Mouse (Mus musculus): ENCODE results near the gene 9430097D07Rik. TPM values are rescaled to one million over a fixed set of nuclear protein-coding genes. Genes with fewer than 3 reads are reported as not detected.

The 9430097D07Rik gene
- polyA plus RNA-seq, 2 experiments from 2014 or later: not detected

DNA sequence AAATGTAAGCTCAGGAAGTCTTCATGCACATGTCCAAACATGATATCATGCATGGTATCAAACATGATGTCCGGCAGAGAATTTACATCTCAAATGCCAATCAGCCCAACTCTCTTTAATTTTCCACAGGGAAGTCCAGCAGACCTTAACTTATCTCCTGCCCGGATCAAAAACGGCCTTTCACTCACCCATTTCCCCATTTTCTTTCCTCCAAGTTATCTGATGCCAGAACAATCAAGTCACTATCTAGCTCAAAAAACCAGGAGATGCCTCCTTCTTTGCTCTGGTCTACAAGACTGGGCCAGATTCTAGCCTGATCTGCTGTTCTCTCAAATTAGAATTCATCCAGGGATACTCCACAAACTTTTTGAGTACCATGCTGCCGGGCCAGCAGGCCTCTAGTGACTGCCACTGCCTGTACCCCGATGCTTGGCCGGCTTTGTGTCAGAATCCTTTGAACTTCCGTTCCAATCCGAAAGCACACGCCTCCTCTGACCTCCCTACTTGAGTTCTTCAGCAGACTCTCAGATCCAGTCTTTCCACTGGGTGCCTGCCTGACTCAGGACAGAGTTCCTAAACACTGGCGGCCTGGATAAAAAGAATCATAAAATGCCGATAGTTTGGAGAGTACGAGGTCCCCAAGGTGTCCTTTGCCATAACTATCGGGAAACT, 41.3 kb downstream of the 9430097D07Rik start:
- no peak for ATAC-seq

DNA sequence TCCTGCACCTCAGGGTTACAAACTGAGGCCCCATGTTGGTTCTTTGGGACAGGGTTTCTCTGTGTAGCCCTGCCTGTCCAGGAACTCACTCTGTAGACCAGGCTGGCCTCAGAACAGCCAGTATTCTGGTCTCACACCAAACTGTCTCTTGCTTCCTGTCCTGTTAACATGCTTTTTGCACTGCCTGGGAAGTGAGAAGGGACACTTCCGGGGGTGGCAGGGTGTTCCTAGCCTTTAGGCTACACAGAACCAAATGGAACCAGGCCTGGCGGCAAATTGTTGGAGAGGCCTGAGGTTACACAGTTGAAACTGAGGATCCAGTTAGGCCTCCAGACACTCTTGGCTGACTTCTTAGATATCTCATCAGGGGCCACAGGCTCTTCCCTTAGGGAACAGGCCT, 42.3 kb downstream of the 9430097D07Rik start:
- no peak for ATAC-seq

DNA sequence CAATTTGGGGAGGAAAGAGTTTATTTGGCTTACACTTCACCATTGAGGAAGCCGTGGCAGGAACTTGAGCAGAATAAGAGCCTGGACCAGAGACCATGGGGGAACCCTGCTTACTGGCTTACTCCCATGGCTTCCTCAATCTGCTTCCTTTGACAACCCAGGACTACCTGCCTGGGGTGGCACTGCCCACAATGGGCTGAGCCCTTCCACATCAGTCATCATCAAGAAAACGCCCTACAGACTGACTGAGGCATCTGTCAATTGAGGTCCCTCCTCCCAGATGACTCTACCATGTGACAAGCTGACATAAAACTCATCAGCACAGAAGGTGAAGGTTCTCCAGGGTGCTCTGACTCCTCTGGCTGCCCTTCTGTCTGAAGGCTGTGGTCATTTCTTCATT, 45.0 kb downstream of the 9430097D07Rik start:
- ATAC-seq: no peak

- ATAC-seq: no peak
Observed at GRCm38 (mm10) chr2:32528326-32528725, 47.2 kb downstream of the 9430097D07Rik start.

GRCm38 (mm10) chr2:32527468-32527966, 48.0 kb downstream of the 9430097D07Rik start:
- no peak for ATAC-seq

DNA sequence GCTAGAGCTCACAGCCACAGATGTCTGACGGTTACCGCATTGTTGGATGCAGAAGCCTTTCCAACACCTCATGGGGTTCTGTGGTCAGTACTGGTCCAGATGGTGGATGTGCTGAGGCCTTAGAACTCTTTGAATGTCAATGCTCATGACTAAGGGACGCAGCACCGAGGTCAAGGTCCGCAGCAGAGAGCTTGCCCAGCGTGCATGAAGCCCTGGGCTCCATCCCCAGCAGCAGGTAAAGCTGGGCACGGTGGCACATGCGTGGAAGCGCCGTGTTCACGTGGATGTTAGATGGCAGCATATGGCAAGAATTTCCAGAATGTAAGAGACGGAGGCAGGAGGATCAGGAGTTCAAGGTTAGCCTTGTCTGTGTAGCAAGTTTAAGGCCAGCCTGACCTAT, 49.7 kb downstream of the 9430097D07Rik start:
- no peak for ATAC-seq

GRCm38 (mm10) chr2:32524536-32525031, 50.9 kb downstream of the 9430097D07Rik start:
- ATAC-seq: no peak

Other genes starting within 250 kb of the 9430097D07Rik start
- gene Ciz1, start 223.4 kb downstream of the 9430097D07Rik start, polyA plus RNA-seq (2017; shearing (Covaris generic)): 100 to 1,000 TPM in 1 of 2 experiments, 10 to 100 TPM in 1; 58.7 to 103 TPM
- not detected for gene Dnm1, start 222.3 kb downstream of the 9430097D07Rik start, polyA plus RNA-seq (2017; shearing (Covaris generic))
- 10 to 100 TPM; 46.6 to 52.9 TPM for gene 1110008P14Rik, start 193.7 kb downstream of the 9430097D07Rik start, polyA plus RNA-seq (2017; shearing (Covaris generic))
- gene Lcn2, start 187.4 kb downstream of the 9430097D07Rik start, polyA plus RNA-seq (2017; shearing (Covaris generic)): not detected
- gene Ptges2, start 179.8 kb downstream of the 9430097D07Rik start, polyA plus RNA-seq (2017; shearing (Covaris generic)): under 1 TPM; 0.34 to 0.50 TPM
- 1 to 10 TPM; 5.5 to 7.1 TPM for gene Naif1, start 125.2 kb downstream of the 9430097D07Rik start, polyA plus RNA-seq (2017; shearing (Covaris generic))
- gene Slc25a25, start 124.2 kb downstream of the 9430097D07Rik start, polyA plus RNA-seq (2017; shearing (Covaris generic)): 1 to 10 TPM; 4.7 to 6.7 TPM
- 10 to 100 TPM; 50.6 to 55.5 TPM for gene Fam102a, start 40.4 kb downstream of the 9430097D07Rik start, polyA plus RNA-seq (2017; shearing (Covaris generic))
- 100 to 1,000 TPM; 131 to 166 TPM for gene Dpm2, start 4.8 kb downstream of the 9430097D07Rik start, polyA plus RNA-seq (2017; shearing (Covaris generic))
- gene Pip5kl1, start 887 bp downstream of the 9430097D07Rik start, polyA plus RNA-seq (2017; shearing (Covaris generic)): not detected
- 10 to 100 TPM; 25.2 to 38.6 TPM for gene St6galnac4, start 11.4 kb upstream of the 9430097D07Rik start, polyA plus RNA-seq (2017; shearing (Covaris generic))
- gene St6galnac6, start 24.0 kb upstream of the 9430097D07Rik start, polyA plus RNA-seq (2017; shearing (Covaris generic)): 1 to 10 TPM; 3.1 to 4.7 TPM
- gene Ak1, start 46.1 kb upstream of the 9430097D07Rik start, polyA plus RNA-seq (2017; shearing (Covaris generic)): not detected
- gene Eng, start 70.9 kb upstream of the 9430097D07Rik start, polyA plus RNA-seq (2017; shearing (Covaris generic)): not detected
- gene Fpgs, start 128.5 kb upstream of the 9430097D07Rik start, polyA plus RNA-seq (2017; shearing (Covaris generic)): 10 to 100 TPM in 1 of 2 experiments, 1 to 10 TPM in 1; 9.4 to 12.5 TPM
- gene Cdk9, start 137.4 kb upstream of the 9430097D07Rik start, polyA plus RNA-seq (2017; shearing (Covaris generic)): 10 to 100 TPM; 16.3 to 22.9 TPM
- 10 to 100 TPM; 54.0 to 90.6 TPM for gene Sh2d3c, start 145.4 kb upstream of the 9430097D07Rik start, polyA plus RNA-seq (2017; shearing (Covaris generic))
- gene 6330409D20Rik, start 165.3 kb upstream of the 9430097D07Rik start, polyA plus RNA-seq (2017; shearing (Covaris generic)): under 1 TPM in 1 of 2 experiments, not detected in 1; 0.58 TPM
- gene Tor2a, start 181.6 kb upstream of the 9430097D07Rik start, polyA plus RNA-seq (2017; shearing (Covaris generic)): 10 to 100 TPM; 64.5 to 84.5 TPM
- 1 to 10 TPM; 1.4 to 1.6 TPM for gene Ttc16, start 199.9 kb upstream of the 9430097D07Rik start, polyA plus RNA-seq (2017; shearing (Covaris generic))
- 1 to 10 TPM; 2.9 to 3.8 TPM for gene Ptrh1, start 200.1 kb upstream of the 9430097D07Rik start, polyA plus RNA-seq (2017; shearing (Covaris generic))
- gene Cfap157, start 208.7 kb upstream of the 9430097D07Rik start, polyA plus RNA-seq (2017; shearing (Covaris generic)): 1 to 10 TPM; 1.5 to 2.4 TPM